Mouse (Mus musculus): ENCODE results near the gene Frrs1l.

The Frrs1l gene

GRCm38 (mm10) chr4:56914338-56914737, 75.9 kb downstream of the Frrs1l start:
- no peak for DNase-seq (ENCODE audit: low read depth, low spot score)

DNA sequence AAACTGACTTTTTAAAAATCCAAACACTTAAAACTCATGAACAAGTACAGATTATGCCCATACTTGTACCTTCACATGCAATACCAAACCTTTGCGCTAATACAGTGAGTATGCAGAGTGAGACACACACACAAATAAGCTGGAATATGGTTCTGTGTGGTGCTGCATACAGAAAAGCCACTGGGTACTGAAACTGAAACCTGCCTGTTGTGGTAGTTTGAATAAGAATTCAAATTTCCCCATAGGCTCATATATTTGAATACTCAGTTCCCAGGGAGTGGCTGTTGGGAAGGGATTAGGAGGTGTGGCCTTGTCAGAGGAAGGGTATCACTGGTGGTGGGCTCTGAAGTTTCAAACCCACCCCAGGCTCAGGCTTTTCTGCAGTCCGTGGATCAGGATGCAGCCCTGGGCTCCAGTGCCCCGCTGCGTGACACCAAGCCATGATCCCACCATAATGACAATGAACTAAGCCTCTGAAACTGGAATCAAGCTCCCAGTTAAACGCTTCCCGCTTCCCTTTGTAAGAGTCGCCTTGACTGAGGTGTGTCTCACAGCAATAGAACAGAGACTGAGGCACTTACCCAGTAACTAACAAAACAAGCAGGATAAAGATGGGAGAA, 77.7 kb downstream of the Frrs1l start:
- no peak for DNase-seq (ENCODE audit: low read depth, low spot score)

DNA sequence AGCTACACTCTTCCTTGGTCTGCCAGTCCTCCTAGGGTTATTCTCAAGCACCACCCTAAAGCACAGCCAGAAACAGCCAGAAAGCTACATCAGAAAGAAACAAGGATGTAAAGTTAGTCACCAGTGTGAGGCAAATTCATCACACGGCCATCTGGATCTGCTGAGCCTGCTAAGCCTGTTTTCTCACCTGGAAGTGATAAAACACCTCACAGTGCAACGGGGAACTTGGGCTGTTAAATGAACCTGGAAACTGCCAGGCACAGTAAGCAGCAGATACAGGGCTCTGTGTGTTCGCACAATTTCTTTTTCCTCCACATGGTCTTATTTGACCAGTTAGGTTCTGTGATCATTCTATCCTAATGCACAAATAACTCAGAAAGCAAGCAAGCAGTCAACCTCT, 80.6 kb downstream of the Frrs1l start:
- no peak for DNase-seq (ENCODE audit: low read depth, low spot score)

GRCm38 (mm10) chr4:56907671-56908070, 82.5 kb downstream of the Frrs1l start:
- no peak for DNase-seq (ENCODE audit: low read depth, low spot score)
